Mouse (Mus musculus) neural tube, embryonic 13.5 days (tissue): ENCODE results near the gene Pitpnc1. TPM values are rescaled to one million over a fixed set of nuclear protein-coding genes. Genes with fewer than 3 reads are reported as not detected.

Experiments
- ATAC-seq: fragments of 200-750 bp; cut with Nextera tagmentation; 2 replicates; pipeline ENCODE4 v1.8.0; 2017; ENCODE audit warnings: low read depth, mild to moderate bottlenecking, moderate TSS enrichment, moderate library complexity
- H3K27ac ChIP-seq: fragments of 300-500 bp; sonication (generic); replicated peaks from 2 replicates; pipeline ENCODE4 v1.5.1; 2015; ENCODE audit warnings: moderate library complexity, mild to moderate bottlenecking, inconsistent platforms
- H3K27me3 ChIP-seq: fragments of 300-500 bp; sonication (generic); 2 replicates; pipeline ENCODE4 v1.6.1; 2015; ENCODE audit warnings: mild to moderate bottlenecking, inconsistent platforms
- H3K36me3 ChIP-seq: fragments of 300-500 bp; sonication (generic); 2 replicates; pipeline ENCODE4 v1.6.1; 2015; ENCODE audit warnings: mild to moderate bottlenecking, inconsistent platforms
- H3K4me1 ChIP-seq: fragments of 300-500 bp; sonication (generic); replicated peaks from 2 replicates; pipeline ENCODE4 v1.6.1; 2015; ENCODE audit warnings: inconsistent platforms
- H3K4me2 ChIP-seq: fragments of 300-500 bp; sonication (generic); 2 replicates; pipeline ENCODE4 v1.6.1; 2015; ENCODE audit warnings: inconsistent platforms, mild to moderate bottlenecking, moderate library complexity
- H3K4me3 ChIP-seq: fragments of 300-500 bp; sonication (generic); 2 replicates; pipeline ENCODE4 v1.5.1; 2015; ENCODE audit warnings: mild to moderate bottlenecking, inconsistent platforms
- H3K9ac ChIP-seq: fragments of 300-500 bp; sonication (generic); 2 replicates; pipeline ENCODE4 v1.6.1; 2015; ENCODE audit warnings: moderate library complexity, mild to moderate bottlenecking, inconsistent platforms
- H3K9me3 ChIP-seq: fragments of 300-500 bp; sonication (generic); 2 replicates; pipeline ENCODE4 v1.6.1; 2016; ENCODE audit warnings: inconsistent platforms
- WGBS: fragments of 180-500 bp; shearing (Covaris S2); methylation state at CpG from one replicate; pipeline ENCODE4 v1.1.7; 2015; 5-methylcytosine and 5-hydroxymethylcytosine counted together
- polyA plus RNA-seq: library from polyadenylated mRNA; unstranded; fragments of >200 nt; fragmentation: Nextera tagmentation; extraction: Ambion mirVana; gene quantifications from 2 replicates; pipeline ENCODE4 v1.2.1, GENCODE M21; 2015

The Pitpnc1 gene
- polyA plus RNA-seq, 1 experiment from 2014 or later = 39.2 TPM

- WGBS = 85% methylated on average over 7 of the region's 7 CpGs
Observed at GRCm38 (mm10) chr11:107393154-107393827, 77.2 kb downstream of the Pitpnc1 start.

GRCm38 (mm10) chr11:107390540-107390939 lies 80.0 kb downstream of the Pitpnc1 start:
- H3K4me1 ChIP-seq = peaks cover 23% of the 10 kb centered on the region
- H3K36me3 ChIP-seq = no peaks in the 10 kb centered on the region
- no peaks in the 10 kb centered on the region for H3K27me3 ChIP-seq
- no peak overlapping the region for H3K4me3 ChIP-seq
- H3K9ac ChIP-seq = no peak overlapping the region
- ATAC-seq = 0 out of 2 replicates have a peak, but pooled peaks have one; percentile 40
- H3K4me2 ChIP-seq = no peak overlapping the region
- 38% methylated on average over 2 of the region's 2 CpGs for WGBS
- H3K27ac ChIP-seq = 0 out of 2 replicates have a peak overlapping the region, but pooled peaks have one; percentile 33
- no peaks in the 10 kb centered on the region for H3K9me3 ChIP-seq

More at GRCm38 (mm10) chr11:107393154-107393827, 77.2 kb downstream of the Pitpnc1 start:
- no peak overlapping the region for H3K27ac ChIP-seq
- no peaks in the 10 kb centered on the region for H3K9me3 ChIP-seq
- H3K4me1 ChIP-seq = peaks cover 34% of the 10 kb centered on the region
- no peaks in the 10 kb centered on the region for H3K36me3 ChIP-seq
- no peak overlapping the region for H3K9ac ChIP-seq
- no peaks in the 10 kb centered on the region for H3K27me3 ChIP-seq
- H3K4me3 ChIP-seq = no peak overlapping the region
- no peak overlapping the region for H3K4me2 ChIP-seq
- no peak for ATAC-seq

- Histone ChIP-seq H3K4me2 (no peak overlapping the region), H3K4me3 (no peak overlapping the region), H3K27ac (0 out of 2 replicates have a peak overlapping the region, but pooled peaks have one; percentile 23), H3K9ac (no peak overlapping the region), H3K36me3 (no peaks in the 10 kb centered on the region), H3K4me1 (peaks cover 23% of the 10 kb centered on the region), H3K9me3 (no peaks in the 10 kb centered on the region), H3K27me3 (no peaks in the 10 kb centered on the region)
- no peak for ATAC-seq
- WGBS = 70% methylated on average over 10 of the region's 10 CpGs
Observed at GRCm38 (mm10) chr11:107390001-107390400, 80.5 kb downstream of the Pitpnc1 start.

GRCm38 (mm10) chr11:107386481-107386880 lies 84.0 kb downstream of the Pitpnc1 start:
- 76% methylated on average over 10 of the region's 10 CpGs for WGBS
- Histone ChIP-seq H3K36me3 (no peaks in the 10 kb centered on the region), H3K4me3 (no peak overlapping the region), H3K27ac (no peak overlapping the region), H3K4me2 (no peak overlapping the region), H3K9ac (no peak overlapping the region), H3K4me1 (peaks cover 26% of the 10 kb centered on the region), H3K9me3 (no peaks in the 10 kb centered on the region), H3K27me3 (no peaks in the 10 kb centered on the region)
- no peak for ATAC-seq

- Histone ChIP-seq H3K27ac (no peak overlapping the region), H3K9me3 (no peaks in the 10 kb centered on the region), H3K4me3 (no peak overlapping the region), H3K4me1 (peaks cover 16% of the 10 kb centered on the region), H3K4me2 (no peak overlapping the region), H3K9ac (no peak overlapping the region), H3K27me3 (no peaks in the 10 kb centered on the region), H3K36me3 (no peaks in the 10 kb centered on the region)
- WGBS = 67% methylated on average over 4 of the region's 4 CpGs
- no peak for ATAC-seq
Observed at GRCm38 (mm10) chr11:107385306-107385705, 85.2 kb downstream of the Pitpnc1 start.

GRCm38 (mm10) chr11:107383985-107384384 lies 86.5 kb downstream of the Pitpnc1 start:
- H3K9me3 ChIP-seq = no peaks in the 10 kb centered on the region

GRCm38 (mm10) chr11:107379965-107380364 lies 90.5 kb downstream of the Pitpnc1 start:
- no peak overlapping the region for H3K4me2 ChIP-seq
- no peaks in the 10 kb centered on the region for H3K27me3 ChIP-seq
- H3K4me3 ChIP-seq = no peak overlapping the region
- ATAC-seq = no peak
- H3K27ac ChIP-seq = no peak overlapping the region
- peaks cover 7% of the 10 kb centered on the region; the same call in 1 of the 2 replicates for H3K36me3 ChIP-seq
- peaks cover 27% of the 10 kb centered on the region for H3K4me1 ChIP-seq
- H3K9ac ChIP-seq = no peak overlapping the region
- 85% methylated on average over 9 of the region's 9 CpGs for WGBS
- H3K9me3 ChIP-seq = no peaks in the 10 kb centered on the region

More at GRCm38 (mm10) chr11:107383985-107384384, 86.5 kb downstream of the Pitpnc1 start:
- no peaks in the 10 kb centered on the region for H3K27me3 ChIP-seq
- no peak for ATAC-seq
- H3K4me3 ChIP-seq = no peak overlapping the region
- 75% methylated on average over 6 of the region's 6 CpGs for WGBS
- H3K27ac ChIP-seq = no peak overlapping the region
- H3K4me1 ChIP-seq = 0 out of 2 replicates have a peak, but pooled peaks cover 10% of the 10 kb centered on the region
- no peak overlapping the region for H3K9ac ChIP-seq
- H3K4me2 ChIP-seq = no peak overlapping the region
- peaks cover 6% of the 10 kb centered on the region; the same call in 1 of the 2 replicates for H3K36me3 ChIP-seq

- H3K9ac ChIP-seq = no peak overlapping the region
- peaks cover 22% of the 10 kb centered on the region for H3K4me1 ChIP-seq
- H3K4me3 ChIP-seq = no peak overlapping the region
- H3K36me3 ChIP-seq = peaks cover 7% of the 10 kb centered on the region; the same call in 1 of the 2 replicates
- ATAC-seq = no peak
- H3K27me3 ChIP-seq = no peaks in the 10 kb centered on the region
- WGBS = 92% methylated on average over 22 of the region's 22 CpGs
- H3K9me3 ChIP-seq = no peaks in the 10 kb centered on the region
- H3K27ac ChIP-seq = no peak overlapping the region
- no peak overlapping the region for H3K4me2 ChIP-seq
Observed at GRCm38 (mm10) chr11:107379089-107379845, 91.2 kb downstream of the Pitpnc1 start.

GRCm38 (mm10) chr11:107377326-107377725 lies 93.2 kb downstream of the Pitpnc1 start:
- Histone ChIP-seq H3K36me3 (peaks cover 7% of the 10 kb centered on the region; the same call in 1 of the 2 replicates), H3K9ac (no peak overlapping the region), H3K9me3 (no peaks in the 10 kb centered on the region), H3K4me1 (peaks cover 24% of the 10 kb centered on the region), H3K4me3 (no peak overlapping the region), H3K27me3 (no peaks in the 10 kb centered on the region), H3K4me2 (no peak overlapping the region), H3K27ac (no peak overlapping the region)
- no peak for ATAC-seq
- 90% methylated on average over 6 of the region's 6 CpGs for WGBS

- Histone ChIP-seq H3K4me3 (no peak overlapping the region), H3K27ac (peak overlapping the region; percentile 30; the same call in 1 of the 2 replicates), H3K4me2 (no peak overlapping the region), H3K36me3 (peaks cover 7% of the 10 kb centered on the region; the same call in 1 of the 2 replicates), H3K9me3 (no peaks in the 10 kb centered on the region), H3K4me1 (peaks cover 25% of the 10 kb centered on the region), H3K27me3 (no peaks in the 10 kb centered on the region), H3K9ac (peak overlapping the region; percentile 14; the same call in 1 of the 2 replicates)
- ATAC-seq = peak; percentile 52; the same call in 1 of the 2 replicates
- WGBS = 40% methylated on average over 12 of the region's 12 CpGs
Observed at GRCm38 (mm10) chr11:107376272-107376671, 94.2 kb downstream of the Pitpnc1 start.

- peaks cover 7% of the 10 kb centered on the region; the same call in 1 of the 2 replicates for H3K36me3 ChIP-seq
- H3K27me3 ChIP-seq = no peaks in the 10 kb centered on the region
- 85% methylated on average over 11 of the region's 11 CpGs for WGBS
- H3K27ac ChIP-seq = peak overlapping the region; percentile 30; the same call in 1 of the 2 replicates
- no peak overlapping the region for H3K4me3 ChIP-seq
- H3K9ac ChIP-seq = no peak overlapping the region
- no peaks in the 10 kb centered on the region for H3K9me3 ChIP-seq
- peaks cover 30% of the 10 kb centered on the region for H3K4me1 ChIP-seq
- H3K4me2 ChIP-seq = no peak overlapping the region
- ATAC-seq = no peak
Observed at GRCm38 (mm10) chr11:107375816-107376215, 94.7 kb downstream of the Pitpnc1 start.

GRCm38 (mm10) chr11:107373569-107373968 lies 96.9 kb downstream of the Pitpnc1 start:
- Histone ChIP-seq H3K4me3 (no peak overlapping the region), H3K9me3 (no peaks in the 10 kb centered on the region), H3K36me3 (no peaks in the 10 kb centered on the region), H3K27me3 (no peaks in the 10 kb centered on the region), H3K4me1 (peaks cover 34% of the 10 kb centered on the region), H3K4me2 (no peak overlapping the region), H3K9ac (no peak overlapping the region), H3K27ac (no peak overlapping the region)
- WGBS = 92% methylated on average over 6 of the region's 6 CpGs
- ATAC-seq = no peak
